Mouse (Mus musculus): ENCODE data around the gene Usp54.

GRCm38 (mm10) chr14:20626447-20626846, 14.4 kb downstream of the Usp54 start:
- no peak for TF ChIP-seq CTCF (conservative IDR thresholded peaks at IDR 0.05; ENCODE audit: low read length)
- no peak for TF ChIP-seq NANOG (IDR thresholded peaks at IDR 0.05; ENCODE audit: borderline replicate concordance, low read length)
- no peak for TF ChIP-seq POU5F1 (IDR thresholded peaks at IDR 0.05; ENCODE audit: borderline replicate concordance, low read length)

Data from E14TG2a.4 (cell line).